Comparison of ENCODE assay signal across 11 mouse cellular contexts in genomic region chr9:74863655-74864443, GRCm38 (mm10). TPM values are rescaled to one million over a fixed set of nuclear protein-coding genes. Genes with fewer than 3 reads are reported as not detected.
A peak's percentile ranks its signal among the peaks of the same experiment; 100 is the strongest.
DNase-seq lines count a peak whose midpoint lies in the region; ATAC-seq and TF ChIP-seq lines count a peak whose summit lies in the region.
"Had no signal": no experiment of that assay in that cellular context is flagged by ENCODE, and none has a peak within 500 bp of the region (broad histone marks: within the 10 kb centered on the region; RNA-seq: fewer than 3 reads in every experiment).

No protein-coding gene starts in this region.

- H3K9me3 ChIP-seq in heart, embryonic 12.5 days (replicated peaks) = no peaks in the 10 kb centered on the region
- H3K9me3 ChIP-seq in embryonic facial prominence, embryonic 10.5 days = no peaks in the 10 kb centered on the region
- H3K9me3 ChIP-seq in hindbrain, postnatal 0 days (ENCODE audit: low read length) = no peaks in the 10 kb centered on the region
- no peaks in the 10 kb centered on the region for H3K9me3 ChIP-seq in midbrain, embryonic 15.5 days

- TF ChIP-seq CTCF in hindbrain, postnatal 0 days (IDR thresholded peaks at IDR 0.05; ENCODE audit: low read depth) = no peak

- no peak overlapping the region for H3K9ac ChIP-seq in heart, embryonic 12.5 days
- no peak overlapping the region for H3K9ac ChIP-seq in hindbrain, postnatal 0 days (replicated peaks; ENCODE audit: low read length)
- H3K9ac ChIP-seq in midbrain, embryonic 15.5 days = peak overlapping the region; percentile 55

- WGBS in heart, embryonic 12.5 days = under 1% methylated on average over 35 of the region's 36 CpGs
- under 1% methylated on average over 36 of the region's 36 CpGs for WGBS in embryonic facial prominence, embryonic 10.5 days
- WGBS in hindbrain, postnatal 0 days = 1% methylated on average over 36 of the region's 36 CpGs
- WGBS in midbrain, embryonic 15.5 days = under 1% methylated on average over 36 of the region's 36 CpGs

- peaks cover 31% of the 10 kb centered on the region for H3K4me1 ChIP-seq in heart, embryonic 12.5 days (replicated peaks)
- peaks cover 40% of the 10 kb centered on the region for H3K4me1 ChIP-seq in embryonic facial prominence, embryonic 10.5 days
- H3K4me1 ChIP-seq in hindbrain, postnatal 0 days (ENCODE audit: insufficient read depth, low read length) = peaks cover 4% of the 10 kb centered on the region; the same call in 1 of the 2 replicates
- peaks cover 47% of the 10 kb centered on the region for H3K4me1 ChIP-seq in midbrain, embryonic 15.5 days

- H3K4me3 ChIP-seq in heart, embryonic 12.5 days = peak overlapping the region; percentile 53
- peak overlapping the region; percentile 63 for H3K4me3 ChIP-seq in embryonic facial prominence, embryonic 10.5 days
- H3K4me3 ChIP-seq in hindbrain, postnatal 0 days (ENCODE audit: low read length) = peak overlapping the region; percentile 47
- H3K4me3 ChIP-seq in midbrain, embryonic 15.5 days = peak overlapping the region; percentile 49

- no peak for DNase-seq in heart, postnatal 36 days
- DNase-seq in embryonic facial prominence, embryonic 10.5 days (ENCODE audit: low spot score) = peak; percentile 29
- no peak for DNase-seq in hindbrain, postnatal 0 days (ENCODE audit: low spot score)
- DNase-seq in testis, postnatal 10 days (ENCODE audit: low spot score) = no peak
- no peak for DNase-seq in gastrocnemius, postnatal 10 days
- no peak for DNase-seq in cerebellum, adult 8-10 months
- DNase-seq: adrenal gland, adult 8-10 months; layer of hippocampus, adult 9-11 months had no signal

- H3K27me3 ChIP-seq in heart, embryonic 12.5 days (replicated peaks) = peaks cover 98% of the 10 kb centered on the region
- H3K27me3 ChIP-seq in embryonic facial prominence, embryonic 10.5 days (replicated peaks; ENCODE audit: low read depth, poor library complexity, severe bottlenecking) = peaks cover 100% of the 10 kb centered on the region
- peaks cover 86% of the 10 kb centered on the region for H3K27me3 ChIP-seq in hindbrain, postnatal 0 days (ENCODE audit: insufficient read depth, low read length)
- peaks cover 67% of the 10 kb centered on the region for H3K27me3 ChIP-seq in midbrain, embryonic 15.5 days (replicated peaks)

- no peaks in the 10 kb centered on the region for H3K36me3 ChIP-seq in heart, embryonic 12.5 days
- H3K36me3 ChIP-seq in embryonic facial prominence, embryonic 10.5 days (replicated peaks) = no peaks in the 10 kb centered on the region
- no peaks in the 10 kb centered on the region for H3K36me3 ChIP-seq in hindbrain, postnatal 0 days (ENCODE audit: insufficient read depth, low read length)
- no peaks in the 10 kb centered on the region for H3K36me3 ChIP-seq in midbrain, embryonic 15.5 days (replicated peaks)

- intact Hi-C loops in heart, postnatal 36 days (cut with DNase I) = no loop called here

- no peak overlapping the region for H3K27ac ChIP-seq in heart, embryonic 12.5 days (ENCODE audit: poor library complexity, severe bottlenecking)
- H3K27ac ChIP-seq in embryonic facial prominence, embryonic 10.5 days (replicated peaks) = no peak overlapping the region
- no peak overlapping the region for H3K27ac ChIP-seq in hindbrain, postnatal 0 days
- peak overlapping the region; percentile 82 for H3K27ac ChIP-seq in midbrain, embryonic 15.5 days

- ATAC-seq in heart, embryonic 12.5 days (ENCODE audit: insufficient number of reproducible peaks, low FRiP score) = no peak
- ATAC-seq in hindbrain, postnatal 0 days = no peak
- no peak for ATAC-seq in midbrain, embryonic 15.5 days (replicated peaks)
- ATAC-seq: CD4-positive, CD25-positive, alpha-beta regulatory T cell, adult 4 months had no signal

- peak overlapping the region; percentile 96 for H3K4me2 ChIP-seq in heart, embryonic 12.5 days
- peak overlapping the region; percentile 94 for H3K4me2 ChIP-seq in hindbrain, postnatal 0 days (ENCODE audit: low read depth, low read length)
- H3K4me2 ChIP-seq in midbrain, embryonic 15.5 days = peak overlapping the region; percentile 95

RNA-seq across cellular contexts. Expression of gene Onecut1, which starts 2.1 kb away (rescaled TPM):
- 0.05 TPM in 1 of 2 replicates, not detected in the other for polyA plus RNA-seq in heart, embryonic 12.5 days (2016; fragmentation: Nextera tagmentation; extraction: Ambion mirVana)
- not detected for total RNA-seq in heart, postnatal 36 days (2021)
- polyA plus RNA-seq in embryonic facial prominence, embryonic 10.5 days (2016; fragmentation: Nextera tagmentation; extraction: Ambion mirVana) = 2.9 and 4.2 TPM in 2 replicates
- 2.6 and 4.2 TPM in 2 replicates for total RNA-seq in hindbrain, postnatal 0 days (2014; rRNA removed)
- polyA plus RNA-seq in hindbrain, postnatal 0 days (2015; fragmentation: Nextera tagmentation; extraction: Ambion mirVana) = 1.9 and 2.6 TPM in 2 replicates
- 7.0 and 8.2 TPM in 2 replicates for polyA plus RNA-seq in midbrain, embryonic 15.5 days (2015; fragmentation: Nextera tagmentation; extraction: Ambion mirVana)
- not detected for total RNA-seq in gastrocnemius, postnatal 10 days (2021)
- polyA plus RNA-seq: CD4-positive, CD25-positive, alpha-beta regulatory T cell, adult 4 months had no signal
